Mouse (Mus musculus) ES-Bruce4 (cell line): ENCODE results near the gene Gm7534. TPM values are rescaled to one million over a fixed set of nuclear protein-coding genes. Genes with fewer than 3 reads are reported as not detected.
A peak's percentile ranks its signal among the peaks of the same experiment; 100 is the strongest.

Experiments used
- H3K27ac ChIP-seq: 2 replicates; pipeline ENCODE4 v1.5.1; 2012; ENCODE audit warnings: low read length, inconsistent platforms; ENCODE audit not compliant: insufficient read depth
- H3K27me3 ChIP-seq: 2 replicates; pipeline ENCODE4 v1.6.1; 2012; ENCODE audit warnings: mild to moderate bottlenecking, low read length, inconsistent platforms; ENCODE audit not compliant: control insufficient read depth, poor library complexity, insufficient read depth, severe bottlenecking
- H3K36me3 ChIP-seq: 2 replicates; pipeline ENCODE4 v1.6.1; 2012; ENCODE audit warnings: inconsistent platforms, mild to moderate bottlenecking, low read length, moderate library complexity; ENCODE audit not compliant: control insufficient read depth, poor library complexity, insufficient read depth, severe bottlenecking
- H3K4me1 ChIP-seq: one replicate; pipeline ENCODE4 v1.8.1; 2011; ENCODE audit warnings: low read length; ENCODE audit not compliant: control insufficient read depth, insufficient read depth
- H3K4me3 ChIP-seq: 2 replicates; pipeline ENCODE4 v1.5.1; 2011; ENCODE audit warnings: low read depth, mild to moderate bottlenecking, low read length
- H3K9ac ChIP-seq: 2 replicates; pipeline ENCODE4 v1.6.1; 2012; ENCODE audit warnings: low read depth, mild to moderate bottlenecking, inconsistent platforms; ENCODE audit not compliant: poor library complexity, severe bottlenecking
- H3K9me3 ChIP-seq: replicated peaks from 2 replicates; pipeline ENCODE4 v1.6.1; 2012; ENCODE audit warnings: mild to moderate bottlenecking, low read length, inconsistent platforms; ENCODE audit not compliant: control insufficient read depth, poor library complexity, insufficient read depth, severe bottlenecking
- CTCF ChIP-seq: IDR thresholded peaks from one replicate; pipeline ENCODE4 v1.8.1; 2011; ENCODE audit warnings: low read depth, low read length
- EP300 ChIP-seq: IDR thresholded peaks from 2 replicates; pipeline ENCODE4 v1.6.1; 2011; ENCODE audit warnings: low read depth, low read length; ENCODE audit not compliant: insufficient read depth
- POLR2A ChIP-seq: IDR thresholded peaks from one replicate; pipeline ENCODE4 v1.8.1; 2011; ENCODE audit warnings: low read length; ENCODE audit not compliant: insufficient read depth
- polyA plus RNA-seq: library from polyadenylated mRNA; stranded (reverse); fragments of >200 nt; gene quantifications from 2 replicates; pipeline ENCODE4 v1.2.4, GENCODE M21; 2011; ENCODE audit warnings: low read depth; ENCODE audit not compliant: missing spikeins, insufficient read depth, insufficient read length

The Gm7534 gene
- not detected in 2 replicates for polyA plus RNA-seq

GRCm38 (mm10) chr4:134202904-134203303, at the start of gene Gm7534:
Gm7534 (minus strand) TSS chr4:134203004.
- no peaks in the 10 kb centered on the region for H3K9me3 ChIP-seq
- H3K4me1 ChIP-seq: no peaks in the 10 kb centered on the region
- H3K36me3 ChIP-seq: no peaks in the 10 kb centered on the region
- H3K4me3 ChIP-seq: no peak within 1 kb of the TSS
- no peaks in the 10 kb centered on the region for H3K27me3 ChIP-seq
- H3K27ac ChIP-seq: no peak within 1 kb of the TSS
- no peak within 1 kb of the TSS for H3K9ac ChIP-seq
- TF ChIP-seq POLR2A (no peak), CTCF (no peak), EP300 (no peak)

- TF ChIP-seq EP300 (no peak), POLR2A (no peak), CTCF (no peak)
- Histone ChIP-seq H3K36me3 (no peaks in the 10 kb centered on the region), H3K27me3 (peaks cover 9% of the 10 kb centered on the region), H3K9me3 (no peaks in the 10 kb centered on the region), H3K27ac (no peak overlapping the region), H3K9ac (no peak overlapping the region), H3K4me3 (peak overlapping the region; percentile 54; the same call in 1 of the 2 replicates), H3K4me1 (peaks cover 8% of the 10 kb centered on the region)
Observed at GRCm38 (mm10) chr4:134252131-134252910, 49.5 kb upstream of the Gm7534 start.

- peaks cover 8% of the 10 kb centered on the region for H3K4me1 ChIP-seq
- H3K27ac ChIP-seq: no peak overlapping the region
- H3K36me3 ChIP-seq: no peaks in the 10 kb centered on the region
- peaks cover 9% of the 10 kb centered on the region for H3K27me3 ChIP-seq
- H3K9me3 ChIP-seq: no peaks in the 10 kb centered on the region
- TF ChIP-seq EP300: no peak
- TF ChIP-seq CTCF: no peak
- TF ChIP-seq POLR2A: no peak
- peak overlapping the region; percentile 62 for H3K9ac ChIP-seq
- H3K4me3 ChIP-seq: peak overlapping the region; percentile 54
Observed at GRCm38 (mm10) chr4:134251241-134252130, 48.7 kb upstream of the Gm7534 start.

GRCm38 (mm10) chr4:134250930-134251240, 48.1 kb upstream of the Gm7534 start:
- Histone ChIP-seq H3K9me3 (no peaks in the 10 kb centered on the region), H3K27ac (no peak overlapping the region), H3K4me3 (peak overlapping the region; percentile 54), H3K27me3 (peaks cover 9% of the 10 kb centered on the region), H3K36me3 (no peaks in the 10 kb centered on the region), H3K9ac (peak overlapping the region; percentile 62), H3K4me1 (peaks cover 6% of the 10 kb centered on the region)
- no peak for TF ChIP-seq CTCF
- no peak for TF ChIP-seq EP300
- no peak for TF ChIP-seq POLR2A

GRCm38 (mm10) chr4:134250116-134250929, 47.5 kb upstream of the Gm7534 start:
- H3K9me3 ChIP-seq: no peaks in the 10 kb centered on the region
- H3K27me3 ChIP-seq: peaks cover 9% of the 10 kb centered on the region
- H3K36me3 ChIP-seq: no peaks in the 10 kb centered on the region
- H3K4me3 ChIP-seq: peak overlapping the region; percentile 56
- H3K27ac ChIP-seq: no peak overlapping the region
- TF ChIP-seq EP300 (no peak), CTCF (no peak), POLR2A (no peak)
- peaks cover 5% of the 10 kb centered on the region for H3K4me1 ChIP-seq
- peak overlapping the region; percentile 67 for H3K9ac ChIP-seq

GRCm38 (mm10) chr4:134249651-134250050, 46.8 kb upstream of the Gm7534 start:
- TF ChIP-seq CTCF: peak; percentile 73
- no peak for TF ChIP-seq POLR2A
- no peak for TF ChIP-seq EP300
- no peaks in the 10 kb centered on the region for H3K9me3 ChIP-seq
- H3K27me3 ChIP-seq: peaks cover 9% of the 10 kb centered on the region
- H3K27ac ChIP-seq: no peak overlapping the region
- no peaks in the 10 kb centered on the region for H3K36me3 ChIP-seq
- peak overlapping the region; percentile 56 for H3K4me3 ChIP-seq
- peak overlapping the region; percentile 67 for H3K9ac ChIP-seq
- H3K4me1 ChIP-seq: peaks cover 3% of the 10 kb centered on the region
